Mouse (Mus musculus) neural tube, embryonic 12.5 days (tissue): ENCODE data around the gene Nudt8. TPM values are rescaled to one million over a fixed set of nuclear protein-coding genes. Genes with fewer than 3 reads are reported as not detected.

ENCODE experiments used
- ATAC-seq: fragments of 200-750 bp; cut with Nextera tagmentation; 2 replicates; pipeline ENCODE4 v1.8.0; 2017; ENCODE audit warnings: low read depth, mild to moderate bottlenecking, moderate TSS enrichment, moderate library complexity; ENCODE audit not compliant: low FRiP score
- H3K27ac ChIP-seq: fragments of 300-500 bp; sonication (generic); 2 replicates; pipeline ENCODE4 v1.5.1; 2016
- H3K27me3 ChIP-seq: fragments of 300-500 bp; sonication (generic); replicated peaks from 2 replicates; pipeline ENCODE4 v1.6.1; 2016; ENCODE audit warnings: mild to moderate bottlenecking
- H3K36me3 ChIP-seq: fragments of 300-500 bp; sonication (generic); 2 replicates; pipeline ENCODE4 v1.6.1; 2016; ENCODE audit warnings: mild to moderate bottlenecking
- H3K4me1 ChIP-seq: fragments of 300-500 bp; sonication (generic); 2 replicates; pipeline ENCODE4 v1.6.1; 2016
- H3K4me2 ChIP-seq: fragments of 300-500 bp; sonication (generic); replicated peaks from 2 replicates; pipeline ENCODE4 v1.6.1; 2016; ENCODE audit warnings: mild to moderate bottlenecking
- H3K4me3 ChIP-seq: fragments of 300-500 bp; sonication (generic); 2 replicates; pipeline ENCODE4 v1.5.1; 2016
- H3K9ac ChIP-seq: fragments of 300-500 bp; sonication (generic); 2 replicates; pipeline ENCODE4 v1.6.1; 2016; ENCODE audit warnings: mild to moderate bottlenecking
- H3K9me3 ChIP-seq: fragments of 300-500 bp; sonication (generic); 2 replicates; pipeline ENCODE4 v1.6.1; 2016; ENCODE audit warnings: mild to moderate bottlenecking
- WGBS: fragments of 180-500 bp; shearing (Covaris S2); methylation state at CpG from one replicate; pipeline ENCODE4 v1.1.7; 2016; 5-methylcytosine and 5-hydroxymethylcytosine counted together
- polyA plus RNA-seq: library from polyadenylated mRNA; unstranded; fragments of >200 nt; fragmentation: Nextera tagmentation; extraction: Ambion mirVana; gene quantifications from 2 replicates; pipeline ENCODE4 v1.2.1, GENCODE M21; 2016

Nudt8 gene
- polyA plus RNA-seq, 1 experiment from 2014 or later, result 20.6 TPM

- no peak overlapping the region for H3K4me3 ChIP-seq
- peaks cover 8% of the 10 kb centered on the region for H3K4me1 ChIP-seq
- no peak overlapping the region for H3K4me2 ChIP-seq
- H3K36me3 ChIP-seq, result no peaks in the 10 kb centered on the region
- WGBS, result 38% methylated on average over 6 of the region's 6 CpGs
- H3K27me3 ChIP-seq, result no peaks in the 10 kb centered on the region
- no peak for ATAC-seq
- H3K9ac ChIP-seq, result no peak overlapping the region
- H3K27ac ChIP-seq, result no peak overlapping the region
- no peaks in the 10 kb centered on the region for H3K9me3 ChIP-seq
Measured at GRCm38 (mm10) chr19:3990804-3991203, 9.6 kb upstream of the Nudt8 start.

DNA sequence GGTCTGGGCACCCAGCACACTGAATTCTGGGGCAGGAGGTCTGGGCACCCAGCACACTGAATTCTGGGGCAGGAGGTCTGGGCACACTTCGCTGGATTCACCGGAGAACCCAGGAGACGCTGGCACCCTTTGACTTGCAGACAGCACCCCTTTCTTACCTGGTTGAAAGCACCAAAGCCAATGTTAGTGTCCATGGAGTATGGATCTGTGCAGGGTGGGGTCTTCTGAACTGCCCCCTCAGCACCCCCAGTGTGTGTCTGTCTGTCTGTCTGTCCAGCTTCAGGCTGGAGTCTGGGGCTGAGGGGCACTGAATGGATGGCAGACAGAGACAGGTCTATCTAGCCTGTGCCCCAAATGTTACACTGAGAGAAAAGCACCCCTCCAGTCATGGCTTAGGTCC is 8.8 kb upstream of the Nudt8 start:
- 95% methylated on average over 3 of the region's 3 CpGs for WGBS
- Histone ChIP-seq H3K4me2 (no peak overlapping the region), H3K4me1 (0 out of 2 replicates have a peak, but pooled peaks cover 4% of the 10 kb centered on the region), H3K9me3 (no peaks in the 10 kb centered on the region), H3K4me3 (no peak overlapping the region), H3K27me3 (no peaks in the 10 kb centered on the region), H3K9ac (no peak overlapping the region), H3K27ac (no peak overlapping the region), H3K36me3 (no peaks in the 10 kb centered on the region)
- ATAC-seq, result no peak

GRCm38 (mm10) chr19:3991966-3992365 is 8.4 kb upstream of the Nudt8 start:
- no peaks in the 10 kb centered on the region for H3K36me3 ChIP-seq
- H3K9me3 ChIP-seq, result no peaks in the 10 kb centered on the region
- no peak overlapping the region for H3K9ac ChIP-seq
- WGBS, result 85% methylated on average over 3 of the region's 3 CpGs
- H3K4me3 ChIP-seq, result no peak overlapping the region
- no peak overlapping the region for H3K27ac ChIP-seq
- no peak for ATAC-seq
- 0 out of 2 replicates have a peak, but pooled peaks cover 4% of the 10 kb centered on the region for H3K4me1 ChIP-seq
- no peaks in the 10 kb centered on the region for H3K27me3 ChIP-seq
- H3K4me2 ChIP-seq, result no peak overlapping the region

GRCm38 (mm10) chr19:3992416-3992815 is 8.0 kb upstream of the Nudt8 start, which contains the start of gene Tbx10:
Gene Tbx10, plus strand, starts transcription at chr19:3992752.
- H3K27ac ChIP-seq, result no peak within 1 kb of the TSS
- H3K4me1 ChIP-seq, result 0 out of 2 replicates have a peak, but pooled peaks cover 4% of the 10 kb centered on the region
- no peak within 1 kb of the TSS for H3K4me2 ChIP-seq
- no peak within 1 kb of the TSS for H3K4me3 ChIP-seq
- no peak within 1 kb of the TSS for H3K9ac ChIP-seq
- ATAC-seq, result no peak
- H3K36me3 ChIP-seq, result no peaks in the 10 kb centered on the region
- 57% methylated on average over 5 of the region's 5 CpGs for WGBS
- no peaks in the 10 kb centered on the region for H3K9me3 ChIP-seq
- no peaks in the 10 kb centered on the region for H3K27me3 ChIP-seq

DNA sequence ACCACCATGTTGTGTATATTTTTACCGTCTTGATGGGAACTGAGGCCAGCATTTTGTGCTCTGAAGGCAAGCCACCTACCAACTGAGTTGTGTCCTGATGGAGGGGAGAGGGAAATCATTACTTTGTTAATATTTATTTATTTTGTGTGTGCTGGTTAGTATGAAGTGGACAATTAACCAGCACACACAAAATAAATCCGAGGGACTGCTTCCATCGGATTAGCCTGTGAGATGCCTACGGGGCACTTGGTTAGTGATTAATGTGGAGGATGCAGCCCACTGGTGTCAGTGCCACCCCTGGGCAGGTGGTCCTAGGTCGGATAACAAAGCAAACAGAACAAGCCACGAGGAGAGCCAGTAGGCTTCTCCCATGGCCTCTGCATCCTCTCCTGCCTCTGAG is 5.4 kb upstream of the Nudt8 start:
- H3K36me3 ChIP-seq, result no peaks in the 10 kb centered on the region
- peaks cover 9% of the 10 kb centered on the region; the same call in 1 of the 2 replicates for H3K4me1 ChIP-seq
- H3K27ac ChIP-seq, result no peak overlapping the region
- H3K4me3 ChIP-seq, result no peak overlapping the region
- 67% methylated on average over 6 of the region's 6 CpGs for WGBS
- no peaks in the 10 kb centered on the region for H3K9me3 ChIP-seq
- H3K4me2 ChIP-seq, result no peak overlapping the region
- no peaks in the 10 kb centered on the region for H3K27me3 ChIP-seq
- no peak overlapping the region for H3K9ac ChIP-seq
- no peak for ATAC-seq

- H3K9ac ChIP-seq, result no peak overlapping the region
- WGBS, result 93% methylated on average over 3 of the region's 3 CpGs
- no peak overlapping the region for H3K4me2 ChIP-seq
- peaks cover 9% of the 10 kb centered on the region; the same call in 1 of the 2 replicates for H3K4me1 ChIP-seq
- no peak overlapping the region for H3K4me3 ChIP-seq
- no peaks in the 10 kb centered on the region for H3K27me3 ChIP-seq
- H3K27ac ChIP-seq, result no peak overlapping the region
- ATAC-seq, result no peak
- no peaks in the 10 kb centered on the region for H3K9me3 ChIP-seq
- H3K36me3 ChIP-seq, result no peaks in the 10 kb centered on the region
Measured at GRCm38 (mm10) chr19:3995505-3995904, 4.9 kb upstream of the Nudt8 start.

DNA sequence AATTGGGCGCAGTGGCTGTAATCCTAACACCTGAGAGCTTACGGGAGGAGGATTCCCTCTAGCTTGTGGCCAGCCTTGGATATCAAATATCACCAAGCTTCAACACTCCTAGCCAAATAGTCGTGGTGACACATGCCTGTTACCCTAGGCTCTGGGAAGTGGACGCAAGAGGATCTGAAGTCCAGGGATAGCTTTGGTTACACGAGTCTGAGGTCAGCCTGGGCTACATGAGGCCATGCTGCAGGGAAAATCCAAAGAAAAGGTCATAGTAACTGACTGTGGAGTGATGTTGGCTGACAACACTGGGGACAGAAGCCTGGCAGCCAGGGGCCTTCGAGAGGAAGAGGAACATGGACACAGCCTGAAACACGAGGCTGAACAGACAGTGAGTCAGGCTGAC is 4.3 kb upstream of the Nudt8 start:
- Histone ChIP-seq H3K36me3 (no peaks in the 10 kb centered on the region), H3K4me3 (no peak overlapping the region), H3K4me1 (peaks cover 9% of the 10 kb centered on the region), H3K9me3 (no peaks in the 10 kb centered on the region), H3K27me3 (no peaks in the 10 kb centered on the region), H3K27ac (no peak overlapping the region), H3K9ac (no peak overlapping the region), H3K4me2 (no peak overlapping the region)
- 76% methylated on average over 7 of the region's 7 CpGs for WGBS
- ATAC-seq, result no peak

- Histone ChIP-seq H3K9ac (no peak overlapping the region), H3K4me1 (peaks cover 15% of the 10 kb centered on the region), H3K27me3 (no peaks in the 10 kb centered on the region), H3K36me3 (no peaks in the 10 kb centered on the region), H3K4me3 (no peak overlapping the region), H3K9me3 (no peaks in the 10 kb centered on the region), H3K27ac (no peak overlapping the region), H3K4me2 (no peak overlapping the region)
- 89% methylated on average over 8 of the region's 8 CpGs for WGBS
- ATAC-seq, result no peak
Measured at GRCm38 (mm10) chr19:3996747-3997146, 3.6 kb upstream of the Nudt8 start.

DNA sequence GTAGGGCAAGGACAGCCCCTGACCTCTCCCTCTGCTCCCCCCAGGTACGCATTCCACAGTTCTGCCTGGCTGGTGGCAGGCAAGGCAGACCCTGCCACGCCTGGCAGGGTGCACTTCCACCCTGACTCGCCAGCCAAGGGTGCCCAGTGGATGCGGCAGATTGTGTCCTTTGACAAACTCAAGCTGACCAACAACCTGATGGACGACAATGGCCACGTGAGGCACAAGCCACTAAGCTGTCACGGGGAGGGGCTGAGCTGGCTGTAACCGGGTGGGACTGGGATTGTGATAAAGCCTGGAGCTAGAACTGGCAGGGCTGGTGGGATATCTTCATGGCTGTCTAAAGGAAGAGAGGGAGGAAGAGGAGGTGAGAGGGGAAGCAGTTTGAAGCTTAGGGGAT is 3.1 kb upstream of the Nudt8 start:
- Histone ChIP-seq H3K4me2 (no peak overlapping the region), H3K27ac (no peak overlapping the region), H3K4me3 (no peak overlapping the region), H3K9ac (no peak overlapping the region), H3K36me3 (no peaks in the 10 kb centered on the region), H3K27me3 (no peaks in the 10 kb centered on the region), H3K4me1 (peaks cover 17% of the 10 kb centered on the region), H3K9me3 (no peaks in the 10 kb centered on the region)
- no peak for ATAC-seq
- 63% methylated on average over 8 of the region's 8 CpGs for WGBS

DNA sequence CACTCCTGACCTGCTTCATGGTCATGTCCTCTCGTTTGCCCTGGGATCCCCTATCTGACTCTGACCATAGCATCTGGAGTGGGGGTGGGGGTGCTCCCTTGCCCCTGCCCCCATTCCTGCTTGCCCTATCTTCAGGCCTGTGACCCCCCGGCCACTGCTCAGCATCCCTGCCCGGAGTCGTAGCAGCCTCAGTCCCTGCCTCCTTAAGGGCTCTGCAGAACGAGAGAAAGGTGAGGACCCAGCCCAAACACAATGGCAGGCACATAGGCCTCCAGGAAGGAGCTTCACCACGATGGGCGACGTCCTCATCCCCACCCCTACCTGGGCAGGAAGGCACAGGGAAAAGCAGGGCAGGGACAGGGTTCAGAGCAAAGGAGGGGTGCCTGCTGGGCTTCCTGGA is 2.0 kb upstream of the Nudt8 start:
- Histone ChIP-seq H3K9me3 (no peaks in the 10 kb centered on the region), H3K36me3 (no peaks in the 10 kb centered on the region), H3K27ac (no peak overlapping the region), H3K4me1 (peaks cover 17% of the 10 kb centered on the region), H3K4me2 (no peak overlapping the region), H3K9ac (no peak overlapping the region), H3K4me3 (no peak overlapping the region), H3K27me3 (no peaks in the 10 kb centered on the region)
- 83% methylated on average over 8 of the region's 8 CpGs for WGBS
- ATAC-seq, result no peak

DNA sequence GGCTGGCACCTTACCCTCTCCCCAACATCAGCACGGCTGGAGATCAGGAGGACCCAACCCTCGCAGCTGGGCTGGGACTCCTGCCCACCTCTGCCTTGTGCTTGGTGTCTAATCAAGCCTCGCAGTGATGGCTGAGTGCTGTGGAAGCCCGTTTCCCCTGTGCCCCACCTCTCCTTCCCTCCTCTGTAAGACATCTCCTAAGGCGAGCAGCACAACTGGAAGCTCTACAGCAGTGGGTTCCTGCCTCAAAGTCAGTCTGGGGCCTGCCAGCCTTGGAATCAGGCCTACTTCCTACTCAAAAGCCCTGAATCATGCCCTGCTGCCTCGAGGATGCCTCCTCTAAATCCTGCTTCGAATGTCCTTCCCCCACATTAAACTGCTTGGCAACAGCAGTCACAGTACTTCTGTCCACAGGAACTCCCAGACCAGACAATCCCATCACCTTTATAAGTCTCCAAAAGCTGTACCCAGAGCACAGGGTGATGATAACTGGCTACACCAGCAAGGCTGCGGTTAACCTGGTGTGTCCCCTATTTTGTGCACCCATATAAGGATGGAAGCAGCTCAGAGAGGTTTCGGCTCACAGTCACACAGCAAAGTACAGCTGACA is 1.2 kb upstream of the Nudt8 start:
- peaks cover 17% of the 10 kb centered on the region for H3K4me1 ChIP-seq
- H3K9me3 ChIP-seq, result no peaks in the 10 kb centered on the region
- no peak overlapping the region for H3K27ac ChIP-seq
- no peak overlapping the region for H3K4me3 ChIP-seq
- WGBS, result 86% methylated on average over 9 of the region's 9 CpGs
- H3K9ac ChIP-seq, result peak overlapping the region; percentile 33; the same call in 1 of the 2 replicates
- ATAC-seq, result no peak
- no peaks in the 10 kb centered on the region for H3K36me3 ChIP-seq
- H3K4me2 ChIP-seq, result peak overlapping the region; percentile 86
- no peaks in the 10 kb centered on the region for H3K27me3 ChIP-seq

- Histone ChIP-seq H3K4me1 (peaks cover 17% of the 10 kb centered on the region), H3K4me3 (peak overlapping the region; percentile 65), H3K27me3 (no peaks in the 10 kb centered on the region), H3K9me3 (no peaks in the 10 kb centered on the region), H3K4me2 (peak overlapping the region; percentile 86), H3K36me3 (peaks cover 12% of the 10 kb centered on the region), H3K27ac (peak overlapping the region; percentile 94), H3K9ac (peak overlapping the region; percentile 89)
- WGBS, result 20% methylated on average over 17 of the region's 17 CpGs
- ATAC-seq, result peak; percentile 32
Measured at GRCm38 (mm10) chr19:4000949-4001525, 657 bp downstream of the Nudt8 start.

DNA sequence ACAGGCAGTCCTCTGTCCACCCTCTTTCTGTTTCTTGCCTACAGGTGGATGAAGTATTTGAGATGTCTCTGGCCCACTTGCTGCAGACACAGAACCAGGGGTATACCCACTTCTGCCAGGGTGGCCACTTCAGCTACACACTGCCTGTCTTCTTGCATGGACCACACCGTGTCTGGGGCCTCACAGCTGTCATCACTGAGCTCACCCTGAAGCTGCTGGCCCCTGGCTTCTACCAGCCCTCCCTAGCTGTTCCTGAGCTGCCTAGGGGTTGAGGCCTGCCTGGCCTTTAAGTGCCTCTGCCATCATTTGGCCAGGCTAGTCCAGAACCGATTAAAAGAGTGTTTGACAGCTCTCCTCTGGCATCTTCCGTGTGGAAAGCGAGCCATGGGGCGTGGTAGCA is 1.4 kb downstream of the Nudt8 start:
- peak overlapping the region; percentile 89; the same call in 1 of the 2 replicates for H3K9ac ChIP-seq
- H3K36me3 ChIP-seq, result peaks cover 19% of the 10 kb centered on the region
- 88% methylated on average over 5 of the region's 5 CpGs for WGBS
- H3K4me3 ChIP-seq, result no peak overlapping the region
- no peak for ATAC-seq
- no peak overlapping the region for H3K27ac ChIP-seq
- no peaks in the 10 kb centered on the region for H3K9me3 ChIP-seq
- no peaks in the 10 kb centered on the region for H3K27me3 ChIP-seq
- H3K4me2 ChIP-seq, result peak overlapping the region; percentile 86; the same call in 1 of the 2 replicates
- peaks cover 17% of the 10 kb centered on the region for H3K4me1 ChIP-seq
